Mouse (Mus musculus): ENCODE measurements around the gene Gm11444. TPM values are rescaled to one million over a fixed set of nuclear protein-coding genes. Genes with fewer than 3 reads are reported as not detected.

The Gm11444 gene
- polyA plus RNA-seq, 1 experiment: not detected

- H3K4me1 ChIP-seq (ENCODE audit: control insufficient read depth, insufficient read depth, low read length): no peaks in the 10 kb centered on the region; the same call in 1 of the 2 replicates
- WGBS: 5% methylated on average over 13 of the region's 13 CpGs
- no peak overlapping the region for H3K27ac ChIP-seq (ENCODE audit: insufficient read depth, low read length)
- no peak overlapping the region for H3K4me3 ChIP-seq (replicated peaks; ENCODE audit: insufficient read depth, low read depth, low read length)
- no peak for TF ChIP-seq CTCF (IDR thresholded peaks at IDR 0.05; ENCODE audit: borderline replicate concordance, insufficient read depth, low read depth, low read length)
- no peak for TF ChIP-seq POLR2A (IDR thresholded peaks at IDR 0.05; ENCODE audit: borderline replicate concordance, insufficient read depth, low read length)
- DNase-seq: no peak
- peaks cover 19% of the 10 kb centered on the region; the same call in 1 of the 2 replicates for H3K27me3 ChIP-seq (ENCODE audit: control insufficient read depth, insufficient read depth, low read length)
Measured at GRCm38 (mm10) chr11:85891010-85891691, 41.0 kb upstream of the Gm11444 start.

GRCm38 (mm10) chr11:85890563-85890845 lies 40.4 kb upstream of the Gm11444 start:
- WGBS: 6% methylated on average over 13 of the region's 13 CpGs
- TF ChIP-seq CTCF (IDR thresholded peaks at IDR 0.05; ENCODE audit: borderline replicate concordance, insufficient read depth, low read depth, low read length) (no peak), POLR2A (IDR thresholded peaks at IDR 0.05; ENCODE audit: borderline replicate concordance, insufficient read depth, low read length) (no peak)
- no peaks in the 10 kb centered on the region; the same call in 1 of the 2 replicates for H3K4me1 ChIP-seq (ENCODE audit: control insufficient read depth, insufficient read depth, low read length)
- H3K27ac ChIP-seq (ENCODE audit: insufficient read depth, low read length): no peak overlapping the region
- DNase-seq: no peak
- H3K4me3 ChIP-seq (replicated peaks; ENCODE audit: insufficient read depth, low read depth, low read length): no peak overlapping the region
- H3K27me3 ChIP-seq (ENCODE audit: control insufficient read depth, insufficient read depth, low read length): peaks cover 20% of the 10 kb centered on the region; the same call in 1 of the 2 replicates

- 7% methylated on average over 47 of the region's 47 CpGs for WGBS
Measured at GRCm38 (mm10) chr11:85889730-85890562, 39.8 kb upstream of the Gm11444 start.

GRCm38 (mm10) chr11:85889056-85889729 lies 39.1 kb upstream of the Gm11444 start:
- H3K27ac ChIP-seq (ENCODE audit: insufficient read depth, low read length): no peak overlapping the region
- H3K4me3 ChIP-seq (replicated peaks; ENCODE audit: insufficient read depth, low read depth, low read length): no peak overlapping the region
- no peak for TF ChIP-seq POLR2A (IDR thresholded peaks at IDR 0.05; ENCODE audit: borderline replicate concordance, insufficient read depth, low read length)
- TF ChIP-seq CTCF (IDR thresholded peaks at IDR 0.05; ENCODE audit: borderline replicate concordance, insufficient read depth, low read depth, low read length): no peak
- 52% methylated on average over 8 of the region's 8 CpGs for WGBS
- no peaks in the 10 kb centered on the region for H3K4me1 ChIP-seq (ENCODE audit: control insufficient read depth, insufficient read depth, low read length)
- no peak for DNase-seq
- peaks cover 22% of the 10 kb centered on the region; the same call in 1 of the 2 replicates for H3K27me3 ChIP-seq (ENCODE audit: control insufficient read depth, insufficient read depth, low read length)

More at GRCm38 (mm10) chr11:85889730-85890562, 39.8 kb upstream of the Gm11444 start:
- H3K27ac ChIP-seq (ENCODE audit: insufficient read depth, low read length): no peak overlapping the region
- H3K27me3 ChIP-seq (ENCODE audit: control insufficient read depth, insufficient read depth, low read length): peaks cover 20% of the 10 kb centered on the region; the same call in 1 of the 2 replicates
- DNase-seq: no peak
- no peaks in the 10 kb centered on the region; the same call in 1 of the 2 replicates for H3K4me1 ChIP-seq (ENCODE audit: control insufficient read depth, insufficient read depth, low read length)
- no peak overlapping the region for H3K4me3 ChIP-seq (replicated peaks; ENCODE audit: insufficient read depth, low read depth, low read length)
- TF ChIP-seq POLR2A (IDR thresholded peaks at IDR 0.05; ENCODE audit: borderline replicate concordance, insufficient read depth, low read length): no peak
- TF ChIP-seq CTCF (IDR thresholded peaks at IDR 0.05; ENCODE audit: borderline replicate concordance, insufficient read depth, low read depth, low read length): no peak

GRCm38 (mm10) chr11:85888451-85888961 lies 38.4 kb upstream of the Gm11444 start:
- TF ChIP-seq CTCF (IDR thresholded peaks at IDR 0.05; ENCODE audit: borderline replicate concordance, insufficient read depth, low read depth, low read length) (no peak), POLR2A (IDR thresholded peaks at IDR 0.05; ENCODE audit: borderline replicate concordance, insufficient read depth, low read length) (no peak)
- H3K4me3 ChIP-seq (replicated peaks; ENCODE audit: insufficient read depth, low read depth, low read length): no peak overlapping the region
- H3K27me3 ChIP-seq (ENCODE audit: control insufficient read depth, insufficient read depth, low read length): peaks cover 20% of the 10 kb centered on the region; the same call in 1 of the 2 replicates
- DNase-seq: no peak
- no peak overlapping the region for H3K27ac ChIP-seq (ENCODE audit: insufficient read depth, low read length)
- 11% methylated on average over 26 of the region's 26 CpGs for WGBS
- H3K4me1 ChIP-seq (ENCODE audit: control insufficient read depth, insufficient read depth, low read length): no peaks in the 10 kb centered on the region

- WGBS: 9% methylated on average over 17 of the region's 17 CpGs
- no peak overlapping the region for H3K4me3 ChIP-seq (replicated peaks; ENCODE audit: insufficient read depth, low read depth, low read length)
- no peak for TF ChIP-seq CTCF (IDR thresholded peaks at IDR 0.05; ENCODE audit: borderline replicate concordance, insufficient read depth, low read depth, low read length)
- TF ChIP-seq POLR2A (IDR thresholded peaks at IDR 0.05; ENCODE audit: borderline replicate concordance, insufficient read depth, low read length): no peak
- peaks cover 18% of the 10 kb centered on the region; the same call in 1 of the 2 replicates for H3K27me3 ChIP-seq (ENCODE audit: control insufficient read depth, insufficient read depth, low read length)
- DNase-seq: no peak
- no peaks in the 10 kb centered on the region for H3K4me1 ChIP-seq (ENCODE audit: control insufficient read depth, insufficient read depth, low read length)
- no peak overlapping the region for H3K27ac ChIP-seq (ENCODE audit: insufficient read depth, low read length)
Measured at GRCm38 (mm10) chr11:85887801-85888450, 37.8 kb upstream of the Gm11444 start.

- DNase-seq: no peak
- H3K4me3 ChIP-seq (replicated peaks; ENCODE audit: insufficient read depth, low read depth, low read length): no peak overlapping the region
- no peak for TF ChIP-seq CTCF (IDR thresholded peaks at IDR 0.05; ENCODE audit: borderline replicate concordance, insufficient read depth, low read depth, low read length)
- no peak for TF ChIP-seq POLR2A (IDR thresholded peaks at IDR 0.05; ENCODE audit: borderline replicate concordance, insufficient read depth, low read length)
- no peaks in the 10 kb centered on the region for H3K4me1 ChIP-seq (ENCODE audit: control insufficient read depth, insufficient read depth, low read length)
- 24% methylated on average over 6 of the region's 6 CpGs for WGBS
- H3K27me3 ChIP-seq (ENCODE audit: control insufficient read depth, insufficient read depth, low read length): peaks cover 18% of the 10 kb centered on the region; the same call in 1 of the 2 replicates
- H3K27ac ChIP-seq (ENCODE audit: insufficient read depth, low read length): no peak overlapping the region
Measured at GRCm38 (mm10) chr11:85887273-85887672, 37.1 kb upstream of the Gm11444 start.
